Mouse (Mus musculus) intestine, postnatal 0 days (tissue): ENCODE measurements at regions not wholly inside any gene's neighbourhood (a gene's known extent, or its start where the extent isn't known, plus 50 kb on each side); places are given as distances from the start of the nearest gene placed in this dataset.

Source experiments
- ATAC-seq: fragments of 200-750 bp; cut with Nextera tagmentation; 2 replicates; pipeline ENCODE4 v1.8.0; 2017; ENCODE audit warnings: mild to moderate bottlenecking, moderate TSS enrichment, moderate library complexity
- H3K27ac ChIP-seq: fragments of 300-500 bp; sonication (generic); 2 replicates; pipeline ENCODE4 v1.5.1; 2014; ENCODE audit warnings: mild to moderate bottlenecking, low read depth, low read length, moderate library complexity
- H3K27me3 ChIP-seq: fragments of 300-500 bp; sonication (generic); replicated peaks from 2 replicates; pipeline ENCODE4 v1.6.1; 2014; ENCODE audit warnings: low read length, mixed read lengths; ENCODE audit not compliant: control insufficient read depth, insufficient read depth
- H3K36me3 ChIP-seq: fragments of 300-500 bp; sonication (generic); 2 replicates; pipeline ENCODE4 v1.6.1; 2014; ENCODE audit warnings: mild to moderate bottlenecking, moderate library complexity; ENCODE audit not compliant: control insufficient read depth, insufficient read depth
- H3K4me1 ChIP-seq: fragments of 300-500 bp; sonication (generic); replicated peaks from 2 replicates; pipeline ENCODE4 v1.6.1; 2014; ENCODE audit warnings: antibody characterized with exemption, low read length, mixed read lengths; ENCODE audit not compliant: control insufficient read depth, insufficient read depth
- H3K4me2 ChIP-seq: fragments of 300-500 bp; sonication (generic); replicated peaks from 2 replicates; pipeline ENCODE4 v1.6.1; 2014; ENCODE audit warnings: low read depth, mild to moderate bottlenecking, moderate library complexity
- H3K4me3 ChIP-seq: fragments of 300-500 bp; sonication (generic); 2 replicates; pipeline ENCODE4 v1.5.1; 2014; ENCODE audit warnings: low read depth, low read length
- H3K9ac ChIP-seq: fragments of 300-500 bp; sonication (generic); 2 replicates; pipeline ENCODE4 v1.6.1; 2014; ENCODE audit warnings: mild to moderate bottlenecking, low read depth, low read length
- H3K9me3 ChIP-seq: fragments of 300-500 bp; sonication (generic); 2 replicates; pipeline ENCODE4 v1.6.1; 2016; ENCODE audit warnings: mixed run types; ENCODE audit not compliant: control insufficient read depth
- CTCF ChIP-seq: sonication (generic); IDR thresholded peaks from 2 replicates; pipeline ENCODE4 v1.5.1; 2016; ENCODE audit warnings: low read depth, mild to moderate bottlenecking, control low read depth, antibody characterized with exemption, moderate library complexity
- WGBS: fragments of 180-500 bp; shearing (Covaris S2); extraction: QIAGEN DNeasy Blood & Tissue Kit; methylation state at CpG from one replicate; pipeline ENCODE4 v1.1.7; 2014; 5-methylcytosine and 5-hydroxymethylcytosine counted together

GRCm38 (mm10) chr12:16477572-16477971 lies 133.2 kb downstream of the Lpin1 start:
- Histone ChIP-seq H3K4me2 (no peak overlapping the region), H3K27ac (no peak overlapping the region), H3K36me3 (no peaks in the 10 kb centered on the region), H3K9ac (no peak overlapping the region), H3K9me3 (no peaks in the 10 kb centered on the region), H3K4me1 (no peaks in the 10 kb centered on the region), H3K27me3 (no peaks in the 10 kb centered on the region), H3K4me3 (no peak overlapping the region)
- WGBS: 77% methylated on average over 2 of the region's 2 CpGs
- TF ChIP-seq CTCF: no peak
- no peak for ATAC-seq

- WGBS: 83% methylated on average over 4 of the region's 4 CpGs
- ATAC-seq: no peak
- Histone ChIP-seq H3K27me3 (no peaks in the 10 kb centered on the region), H3K36me3 (no peaks in the 10 kb centered on the region), H3K4me2 (no peak overlapping the region), H3K9me3 (no peaks in the 10 kb centered on the region), H3K27ac (no peak overlapping the region), H3K4me1 (no peaks in the 10 kb centered on the region), H3K9ac (no peak overlapping the region), H3K4me3 (no peak overlapping the region)
- no peak for TF ChIP-seq CTCF
Measured at GRCm38 (mm10) chr12:16474361-16475080, 136.2 kb downstream of the Lpin1 start.

GRCm38 (mm10) chr12:16457419-16457818 lies 153.3 kb downstream of the Lpin1 start:
- Histone ChIP-seq H3K4me3 (no peak overlapping the region), H3K9me3 (no peaks in the 10 kb centered on the region), H3K27me3 (no peaks in the 10 kb centered on the region), H3K4me2 (no peak overlapping the region), H3K36me3 (no peaks in the 10 kb centered on the region), H3K9ac (no peak overlapping the region), H3K27ac (no peak overlapping the region), H3K4me1 (no peaks in the 10 kb centered on the region)
- TF ChIP-seq CTCF: no peak
- 86% methylated on average over 6 of the region's 6 CpGs for WGBS
- ATAC-seq: no peak

- Histone ChIP-seq H3K9ac (no peak overlapping the region), H3K4me1 (no peaks in the 10 kb centered on the region), H3K36me3 (no peaks in the 10 kb centered on the region), H3K27me3 (no peaks in the 10 kb centered on the region), H3K4me2 (no peak overlapping the region), H3K27ac (no peak overlapping the region), H3K4me3 (no peak overlapping the region), H3K9me3 (no peaks in the 10 kb centered on the region)
- WGBS: 57% methylated on average over 3 of the region's 3 CpGs
- no peak for ATAC-seq
- no peak for TF ChIP-seq CTCF
Measured at GRCm38 (mm10) chr12:16450771-16451435, 159.9 kb downstream of the Lpin1 start.

- no peaks in the 10 kb centered on the region for H3K36me3 ChIP-seq
- no peaks in the 10 kb centered on the region for H3K4me1 ChIP-seq
- no peaks in the 10 kb centered on the region for H3K9me3 ChIP-seq
- no peak for ATAC-seq
- no peak overlapping the region for H3K9ac ChIP-seq
- H3K27me3 ChIP-seq: no peaks in the 10 kb centered on the region
- no peak overlapping the region for H3K4me3 ChIP-seq
- no peak for TF ChIP-seq CTCF
- 87% methylated on average over 5 of the region's 5 CpGs for WGBS
- no peak overlapping the region for H3K4me2 ChIP-seq
- H3K27ac ChIP-seq: no peak overlapping the region
Measured at GRCm38 (mm10) chr12:16438717-16439116, 172.0 kb downstream of the Lpin1 start.

GRCm38 (mm10) chr12:16436961-16437360 lies 173.8 kb downstream of the Lpin1 start:
- H3K27me3 ChIP-seq: no peaks in the 10 kb centered on the region
- H3K4me2 ChIP-seq: no peak overlapping the region
- H3K36me3 ChIP-seq: no peaks in the 10 kb centered on the region
- H3K4me3 ChIP-seq: no peak overlapping the region
- no peak overlapping the region for H3K9ac ChIP-seq
- no peak for ATAC-seq
- H3K27ac ChIP-seq: no peak overlapping the region
- H3K4me1 ChIP-seq: no peaks in the 10 kb centered on the region
- 100% methylated on average over 1 of the region's 1 CpGs for WGBS
- no peaks in the 10 kb centered on the region for H3K9me3 ChIP-seq
- TF ChIP-seq CTCF: no peak
